Mouse (Mus musculus): ENCODE data around the gene Chmp4b. TPM values are rescaled to one million over a fixed set of nuclear protein-coding genes. Genes with fewer than 3 reads are reported as not detected.

The Chmp4b gene
- total RNA-seq, 2 experiments from 2014 or later = 81.2 to 103 TPM

- no peak for ATAC-seq (replicated peaks; ENCODE audit: poor library complexity)
Measured at GRCm38 (mm10) chr2:154678995-154679394, 27.5 kb downstream of the Chmp4b start.

DNA sequence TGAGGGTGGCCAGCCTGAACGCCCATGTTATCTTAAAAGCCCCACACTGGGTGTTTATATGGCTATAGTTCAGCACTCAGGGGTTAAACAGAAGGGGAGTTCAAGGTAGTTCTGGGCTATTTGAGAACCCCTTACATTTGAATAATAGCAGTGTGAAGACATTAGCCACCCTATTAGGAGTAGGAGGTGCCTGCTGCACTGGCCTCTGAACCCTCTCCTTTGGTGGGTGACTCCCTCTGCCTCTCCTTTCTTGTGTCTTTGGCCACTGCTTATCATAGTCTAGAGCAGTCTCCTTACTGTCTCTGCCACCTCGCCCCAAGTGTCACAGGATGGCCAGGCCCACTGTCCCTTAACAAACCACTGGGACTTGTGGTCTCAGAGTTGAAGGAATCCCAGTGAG lies 28.8 kb downstream of the Chmp4b start:
- no peak for ATAC-seq (replicated peaks; ENCODE audit: poor library complexity)

DNA sequence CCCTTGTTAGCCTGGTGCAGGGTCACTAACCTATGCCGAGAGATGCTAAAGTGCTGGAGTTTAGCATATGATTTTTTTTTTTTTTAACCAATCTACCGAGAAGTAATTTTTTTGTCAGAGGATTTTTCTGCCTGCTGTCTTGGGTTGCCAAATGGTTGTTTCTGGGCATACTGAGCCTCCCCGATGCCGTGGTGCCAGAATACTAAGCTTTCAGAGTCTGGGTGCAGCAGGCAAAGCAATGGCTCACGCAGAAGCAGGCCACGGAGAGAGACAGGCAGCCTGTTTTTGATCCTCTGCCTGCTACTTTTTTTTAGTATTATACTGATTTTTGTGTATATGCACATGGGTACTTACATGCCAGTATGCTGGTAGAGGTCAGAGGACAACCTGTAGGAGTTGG lies 29.4 kb downstream of the Chmp4b start:
- no peak for ATAC-seq (replicated peaks; ENCODE audit: poor library complexity)

DNA sequence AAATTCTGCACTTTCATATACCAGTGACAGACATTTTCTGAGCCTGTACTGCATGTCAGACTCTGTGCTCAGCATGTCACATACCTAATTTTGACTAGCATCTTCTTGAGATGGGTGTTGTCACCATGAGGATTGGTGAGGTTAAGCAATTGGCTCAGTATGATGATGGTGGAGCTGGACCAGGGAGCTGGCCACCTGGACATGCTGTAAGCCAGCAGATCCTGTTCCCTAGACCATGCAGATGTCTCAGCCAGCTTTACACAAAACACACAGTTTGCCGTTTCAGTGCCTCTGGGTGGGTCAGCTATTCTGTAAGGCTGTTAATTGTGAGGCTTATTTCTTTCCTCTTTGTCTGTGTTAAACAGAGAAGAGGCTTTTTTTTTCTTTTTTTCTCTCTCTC lies 31.2 kb downstream of the Chmp4b start:
- no peak for ATAC-seq (replicated peaks; ENCODE audit: poor library complexity)

- ATAC-seq (replicated peaks; ENCODE audit: poor library complexity) = peak; percentile 85
Measured at GRCm38 (mm10) chr2:154684901-154685470, 33.5 kb downstream of the Chmp4b start.

DNA sequence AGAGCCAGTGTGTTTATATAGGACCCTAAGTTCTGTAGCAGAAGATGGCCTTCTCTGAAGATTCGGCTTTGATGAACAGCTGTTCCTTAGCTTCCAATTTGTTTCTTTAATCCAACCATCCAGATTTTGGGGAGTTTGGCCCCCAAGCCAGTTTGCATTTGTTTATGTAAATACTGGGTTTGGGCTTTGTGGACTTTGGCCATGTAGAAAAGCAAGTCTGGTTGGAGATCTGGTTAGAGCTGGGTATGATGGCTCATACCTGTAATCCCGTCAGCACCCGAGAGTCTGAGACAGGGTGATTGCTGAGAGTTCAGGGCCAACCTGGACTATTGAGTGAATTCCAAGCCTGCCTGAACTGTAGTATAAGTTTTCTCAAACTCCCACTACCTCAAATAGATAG lies 34.3 kb downstream of the Chmp4b start:
- ATAC-seq (replicated peaks; ENCODE audit: poor library complexity) = no peak

GRCm38 (mm10) chr2:154686819-154687218 lies 35.3 kb downstream of the Chmp4b start:
- peak; percentile 75 for ATAC-seq (replicated peaks; ENCODE audit: poor library complexity)

- no peak for ATAC-seq (replicated peaks; ENCODE audit: poor library complexity)
Measured at GRCm38 (mm10) chr2:154689391-154689790, 37.9 kb downstream of the Chmp4b start.

GRCm38 (mm10) chr2:154690959-154691358 lies 39.5 kb downstream of the Chmp4b start:
- no peak for ATAC-seq (replicated peaks; ENCODE audit: poor library complexity)

DNA sequence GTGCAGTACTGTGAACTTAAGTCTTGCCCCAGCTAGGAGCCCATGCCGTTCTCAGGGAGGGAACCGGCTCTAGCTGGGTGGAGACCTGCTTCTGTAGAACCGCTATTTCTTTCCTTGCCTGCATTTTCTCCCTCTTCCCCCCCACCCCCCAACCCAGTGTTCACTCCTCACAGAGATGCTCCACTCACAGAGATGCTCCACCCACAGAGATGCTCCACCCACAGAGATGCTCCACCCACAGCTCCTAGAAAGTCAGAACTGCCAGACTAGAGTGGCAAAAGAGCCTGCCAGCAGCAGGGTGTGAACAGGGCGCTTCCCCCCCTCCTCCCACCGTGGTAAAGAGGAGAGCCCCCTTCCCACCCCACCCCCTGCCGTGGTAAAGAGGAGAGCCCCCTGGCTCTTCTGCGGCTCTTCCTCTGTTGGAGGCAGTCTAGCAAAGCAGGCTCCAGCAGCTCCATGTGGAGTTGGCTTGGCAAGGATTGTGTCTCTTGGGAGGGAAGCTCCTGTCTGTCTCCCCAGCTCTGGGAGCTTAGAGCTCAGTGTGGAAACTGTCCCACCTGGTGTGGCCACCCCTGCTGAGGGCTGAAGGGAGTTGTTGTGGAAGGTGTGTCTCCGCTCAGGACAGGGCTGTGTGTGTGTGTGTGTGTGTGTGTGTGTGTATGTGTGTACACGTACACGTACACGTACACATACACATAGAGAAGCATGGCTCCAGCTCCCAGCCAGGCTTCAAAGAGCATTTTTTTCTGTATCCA lies 41.9 kb downstream of the Chmp4b start:
- 0 out of 2 replicates have a peak, but pooled peaks have one; percentile 46 for ATAC-seq (replicated peaks; ENCODE audit: poor library complexity)

DNA sequence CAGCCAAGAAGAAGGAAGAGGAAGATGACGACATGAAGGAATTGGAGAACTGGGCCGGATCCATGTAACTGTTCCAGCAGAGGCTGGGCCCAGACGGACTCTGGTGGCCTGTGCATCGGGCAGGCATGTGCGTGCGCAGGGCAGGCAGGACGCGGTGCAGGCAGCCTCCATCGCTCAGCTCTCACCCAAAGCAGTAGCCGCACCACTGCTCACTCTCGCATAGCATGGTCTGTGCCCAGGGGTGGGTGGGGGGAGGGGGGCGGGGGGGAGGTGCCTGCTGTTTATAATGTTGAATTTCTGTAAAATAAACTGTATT lies 42.4 kb downstream of the Chmp4b start:
- ATAC-seq (replicated peaks; ENCODE audit: poor library complexity) = no peak

DNA sequence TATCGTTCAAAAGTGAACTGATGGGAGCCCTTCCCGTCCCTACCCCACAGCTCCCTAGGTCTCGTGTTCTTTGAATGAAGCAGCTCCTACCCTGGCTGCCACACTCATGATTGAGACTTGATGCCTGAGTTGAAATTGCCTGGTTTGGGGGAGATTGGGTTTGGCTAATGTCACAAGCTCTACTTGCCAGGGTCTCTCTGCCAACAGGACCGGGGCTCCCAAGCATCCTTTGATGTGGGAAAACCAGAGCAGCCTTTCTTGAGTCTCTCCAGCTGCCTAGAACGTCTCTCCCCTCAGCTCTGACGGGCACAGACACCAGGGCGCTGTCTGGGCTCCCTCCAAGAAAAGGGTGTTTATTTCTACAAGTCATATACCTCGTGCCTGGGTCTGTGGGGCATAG lies 44.2 kb downstream of the Chmp4b start:
- ATAC-seq (replicated peaks; ENCODE audit: poor library complexity) = no peak

- no peak for ATAC-seq (replicated peaks; ENCODE audit: poor library complexity)
Measured at GRCm38 (mm10) chr2:154696660-154697059, 45.2 kb downstream of the Chmp4b start.

DNA sequence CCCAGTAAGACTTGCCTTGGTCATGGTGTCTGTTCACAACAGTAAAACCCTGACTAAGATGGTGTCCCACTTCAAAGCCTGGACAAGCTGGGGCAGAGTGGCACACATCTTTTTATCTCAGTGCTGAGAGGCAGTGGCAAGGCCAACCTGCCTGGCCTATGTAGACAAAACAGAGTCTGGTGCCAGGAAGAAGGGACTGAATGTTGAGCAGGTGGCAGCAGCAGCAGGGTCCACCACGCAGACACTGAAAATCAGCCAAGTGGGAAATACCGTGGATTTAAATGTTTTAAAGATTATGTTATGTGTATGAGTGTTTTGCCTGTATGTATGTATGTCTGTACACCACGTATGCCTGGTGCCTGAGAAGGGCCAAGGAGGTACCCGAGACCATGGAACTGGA lies 47.9 kb downstream of the Chmp4b start:
- no peak for ATAC-seq (replicated peaks; ENCODE audit: poor library complexity)

DNA sequence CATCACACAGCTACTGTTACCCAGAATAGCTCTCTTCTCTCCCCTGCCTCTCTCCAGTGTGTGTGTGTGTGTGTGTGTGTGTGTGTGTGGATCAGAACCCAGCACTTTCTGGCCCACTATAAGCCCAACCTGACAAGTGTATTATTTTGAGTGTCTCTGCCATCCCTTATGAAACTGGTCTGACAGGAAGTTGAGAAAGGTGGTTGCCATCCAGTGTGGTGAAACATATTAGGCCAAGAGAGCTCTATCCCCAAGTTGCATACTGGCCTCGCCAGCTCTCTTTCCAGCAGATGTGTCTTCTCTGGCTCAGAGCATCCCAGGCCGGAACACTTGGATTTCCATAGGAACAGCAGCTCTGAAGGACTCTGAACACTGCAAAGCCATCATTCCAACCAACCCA lies 48.7 kb downstream of the Chmp4b start:
- peak; percentile 64 for ATAC-seq (replicated peaks; ENCODE audit: poor library complexity)

GRCm38 (mm10) chr2:154702637-154703315 lies 51.3 kb downstream of the Chmp4b start:
- peak; percentile 97 for ATAC-seq (replicated peaks; ENCODE audit: poor library complexity)

GRCm38 (mm10) chr2:154706526-154707280 lies 55.2 kb downstream of the Chmp4b start:
- ATAC-seq (replicated peaks; ENCODE audit: poor library complexity) = no peak

DNA sequence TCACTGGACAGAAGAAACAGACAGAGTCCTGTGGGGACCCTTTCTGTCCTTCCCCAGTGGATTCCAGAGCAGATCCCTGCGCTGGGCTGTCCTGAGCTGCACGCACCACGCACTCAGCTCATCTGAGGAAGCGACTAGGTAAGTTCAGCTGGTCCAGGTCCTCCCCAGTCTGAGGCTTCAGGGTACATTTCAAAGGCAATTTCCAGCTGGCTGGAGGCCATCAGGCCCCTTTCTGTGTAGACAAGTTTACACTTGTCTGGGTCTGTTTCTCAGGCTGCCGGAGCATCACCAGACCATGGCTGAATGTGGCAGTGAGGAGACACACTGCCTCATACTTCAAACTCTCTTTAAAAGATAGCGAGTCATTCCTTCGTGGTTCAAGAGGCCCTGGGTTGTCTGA lies 55.8 kb downstream of the Chmp4b start:
- ATAC-seq (replicated peaks; ENCODE audit: poor library complexity) = no peak

GRCm38 (mm10) chr2:154707830-154708385 lies 56.4 kb downstream of the Chmp4b start:
- ATAC-seq (replicated peaks; ENCODE audit: poor library complexity) = no peak

DNA sequence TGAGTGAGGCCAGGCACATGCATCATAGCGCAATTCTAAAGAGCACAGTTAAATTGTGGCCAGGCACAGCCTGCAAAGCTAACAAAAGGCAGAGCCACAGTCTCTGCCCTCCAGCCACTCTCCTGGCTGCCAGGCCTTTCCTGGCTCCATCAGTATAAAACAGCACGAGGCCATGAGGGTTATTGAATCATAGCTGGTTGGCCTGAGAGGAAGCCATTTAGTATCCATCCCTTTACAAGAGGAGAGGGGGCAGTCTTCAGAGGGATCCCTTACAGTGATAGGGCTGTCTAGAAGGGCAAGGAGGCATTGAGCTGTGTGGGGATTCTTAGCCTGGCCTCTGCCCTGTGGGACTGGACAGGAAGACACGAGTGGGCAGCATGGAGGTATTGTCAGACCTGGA lies 60.2 kb downstream of the Chmp4b start:
- ATAC-seq (replicated peaks; ENCODE audit: poor library complexity) = no peak

DNA sequence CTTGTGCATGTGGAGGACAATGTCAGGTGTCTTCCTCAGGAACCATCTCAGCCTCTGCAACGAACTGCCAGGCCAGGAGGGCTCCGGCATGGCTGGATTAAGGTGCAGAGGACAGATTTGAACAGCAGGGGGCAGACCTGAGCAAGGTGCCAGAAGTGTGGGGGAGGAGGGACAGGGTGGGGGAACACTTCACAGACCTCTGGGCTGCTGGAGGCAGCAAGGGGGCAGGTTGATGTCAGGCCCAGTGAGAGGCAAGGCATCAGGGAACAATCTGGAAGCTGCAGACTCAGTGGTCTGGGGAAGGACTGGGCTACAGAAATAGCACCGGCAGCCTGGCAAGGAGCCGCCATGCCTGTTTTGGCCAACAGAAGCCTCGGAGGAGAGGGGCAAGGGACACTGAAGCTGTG lies 60.8 kb downstream of the Chmp4b start:
- peak; percentile 97 for ATAC-seq (replicated peaks; ENCODE audit: poor library complexity)

Measured in megakaryocyte progenitor cell, adult 5-6 weeks (primary cell).